Mouse (Mus musculus) ES-Bruce4 (cell line): ENCODE data around the gene Lgr5.

ENCODE experiments used
- CTCF ChIP-seq: IDR thresholded peaks from one replicate; pipeline ENCODE4 v1.8.1; 2011; ENCODE audit warnings: low read depth, low read length
- EP300 ChIP-seq: IDR thresholded peaks from 2 replicates; pipeline ENCODE4 v1.6.1; 2011; ENCODE audit warnings: low read depth, low read length; ENCODE audit not compliant: insufficient read depth
- POLR2A ChIP-seq: IDR thresholded peaks from one replicate; pipeline ENCODE4 v1.8.1; 2011; ENCODE audit warnings: low read length; ENCODE audit not compliant: insufficient read depth

- TF ChIP-seq POLR2A (no peak), CTCF (no peak), EP300 (no peak)
Measured at GRCm38 (mm10) chr10:115469040-115469439, 118.5 kb downstream of the Lgr5 start.
